Mouse (Mus musculus) thymus, adult 2 months (tissue): Measurements from ENCODE around the gene Rinl.

Source experiments
- CTCF ChIP-seq: fragments of 200-500 bp; IDR thresholded peaks from 2 replicates; pipeline ENCODE4 v1.5.1; 2012; ENCODE audit warnings: mild to moderate bottlenecking, control low read depth, low read length, moderate library complexity, borderline replicate concordance; ENCODE audit not compliant: control insufficient read depth, poor library complexity, insufficient read depth; ENCODE audit errors: extremely low read depth
- POLR2A ChIP-seq: fragments of 200-500 bp; IDR thresholded peaks from 2 replicates; pipeline ENCODE4 v1.6.1; 2012; ENCODE audit warnings: mild to moderate bottlenecking, low read length, control low read depth, moderate library complexity; ENCODE audit not compliant: control insufficient read depth, poor library complexity, insufficient read depth; ENCODE audit errors: extremely low read depth

DNA sequence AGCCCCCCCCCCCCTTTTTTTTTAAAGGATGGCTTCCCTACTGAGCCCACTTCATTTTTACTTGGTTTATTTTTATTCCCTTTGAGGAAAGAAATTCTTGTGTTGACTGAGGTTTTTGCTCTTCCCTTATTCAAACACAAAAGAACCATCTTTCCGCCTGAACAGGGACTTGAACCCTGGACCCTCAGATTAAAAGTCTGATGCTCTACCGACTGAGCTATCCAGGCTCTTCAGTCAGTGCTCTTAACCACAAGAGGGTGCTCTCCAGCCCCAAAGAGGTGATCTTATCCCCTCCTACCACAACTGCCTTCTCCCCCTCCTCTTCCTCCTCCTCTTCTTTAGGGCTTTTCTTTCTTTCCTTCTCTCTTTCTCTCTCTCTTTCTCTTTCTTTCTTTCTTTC, 5.1 kb downstream of the Rinl start:
- TF ChIP-seq POLR2A (no peak), CTCF (no peak)
